Mouse (Mus musculus): ENCODE results near the gene Gm2832. TPM values are rescaled to one million over a fixed set of nuclear protein-coding genes. Genes with fewer than 3 reads are reported as not detected.
"Not testable (repeated sequence)": the region's sequence is repeated elsewhere in the genome, so short reads cannot be mapped to it uniquely, and the experiment has no call there.

Gm2832 gene
- 0.07 and 0.11 TPM in 2 replicates for polyA plus RNA-seq (2015; fragmentation: Nextera tagmentation; extraction: Ambion mirVana)

- not testable (repeated sequence) for H3K27me3 ChIP-seq (replicated peaks; ENCODE audit: insufficient read depth, low read length); H3K4me2 ChIP-seq (replicated peaks; ENCODE audit: low read depth, low read length); ATAC-seq; H3K4me3 ChIP-seq (ENCODE audit: low read depth, low read length); H3K9me3 ChIP-seq (ENCODE audit: low read length); DNase-seq (ENCODE audit: low spot score); H3K36me3 ChIP-seq (ENCODE audit: insufficient read depth, low read length); H3K4me1 ChIP-seq (ENCODE audit: insufficient read depth, low read depth, low read length); H3K27ac ChIP-seq (ENCODE audit: low read length); H3K9ac ChIP-seq (replicated peaks; ENCODE audit: low read depth)
- 94% methylated on average over 2 of the region's 3 CpGs for WGBS
These were observed at the start of gene Gm2832 for GRCm38 (mm10) chr14:41278505-41278904. Gene Gm2832 (plus strand): TSS chr14:41278805.

DNA sequence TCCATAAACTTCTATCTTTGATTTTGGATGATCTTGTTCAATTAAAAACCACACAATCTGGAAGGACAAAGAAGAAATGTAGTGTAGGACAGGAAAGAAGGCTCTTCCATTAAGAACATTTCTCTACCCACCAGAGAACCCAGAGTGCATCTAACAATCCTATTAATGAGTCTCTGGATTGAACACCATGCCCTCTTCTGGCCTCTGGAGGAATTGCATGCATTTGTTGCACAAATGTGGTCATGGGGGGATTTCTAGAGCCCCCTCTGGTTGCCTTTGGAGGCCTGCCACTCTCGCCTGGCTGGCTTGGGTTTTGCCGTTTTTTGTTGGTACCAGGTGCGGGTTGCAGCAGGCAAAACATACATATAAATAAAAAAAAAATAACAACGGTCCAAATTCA, 15.3 kb upstream of the Gm2832 start:
- H3K9ac ChIP-seq (replicated peaks; ENCODE audit: low read depth); ATAC-seq; H3K36me3 ChIP-seq (ENCODE audit: insufficient read depth, low read length); H3K4me2 ChIP-seq (replicated peaks; ENCODE audit: low read depth, low read length); H3K4me1 ChIP-seq (ENCODE audit: insufficient read depth, low read depth, low read length); H3K4me3 ChIP-seq (ENCODE audit: low read depth, low read length); H3K27ac ChIP-seq (ENCODE audit: low read length); H3K27me3 ChIP-seq (replicated peaks; ENCODE audit: insufficient read depth, low read length); H3K9me3 ChIP-seq (ENCODE audit: low read length); DNase-seq (ENCODE audit: low spot score): not testable (repeated sequence)
- peak; percentile 29 for TF ChIP-seq CTCF (IDR thresholded peaks at IDR 0.05)
- WGBS = 20% methylated on average over 3 of the region's 4 CpGs

GRCm38 (mm10) chr14:41263853-41264755, 14.5 kb upstream of the Gm2832 start:
- H3K27ac ChIP-seq (ENCODE audit: low read length); H3K4me2 ChIP-seq (replicated peaks; ENCODE audit: low read depth, low read length); H3K9ac ChIP-seq (replicated peaks; ENCODE audit: low read depth); H3K36me3 ChIP-seq (ENCODE audit: insufficient read depth, low read length); H3K9me3 ChIP-seq (ENCODE audit: low read length); H3K27me3 ChIP-seq (replicated peaks; ENCODE audit: insufficient read depth, low read length); H3K4me3 ChIP-seq (ENCODE audit: low read depth, low read length); H3K4me1 ChIP-seq (ENCODE audit: insufficient read depth, low read depth, low read length): not testable (repeated sequence)
- WGBS = 7% methylated on average over 18 of the region's 29 CpGs
- DNase-seq (ENCODE audit: low spot score) (peak; percentile 3), ATAC-seq (peak; percentile 14; the same call in 1 of the 2 replicates)

DNA sequence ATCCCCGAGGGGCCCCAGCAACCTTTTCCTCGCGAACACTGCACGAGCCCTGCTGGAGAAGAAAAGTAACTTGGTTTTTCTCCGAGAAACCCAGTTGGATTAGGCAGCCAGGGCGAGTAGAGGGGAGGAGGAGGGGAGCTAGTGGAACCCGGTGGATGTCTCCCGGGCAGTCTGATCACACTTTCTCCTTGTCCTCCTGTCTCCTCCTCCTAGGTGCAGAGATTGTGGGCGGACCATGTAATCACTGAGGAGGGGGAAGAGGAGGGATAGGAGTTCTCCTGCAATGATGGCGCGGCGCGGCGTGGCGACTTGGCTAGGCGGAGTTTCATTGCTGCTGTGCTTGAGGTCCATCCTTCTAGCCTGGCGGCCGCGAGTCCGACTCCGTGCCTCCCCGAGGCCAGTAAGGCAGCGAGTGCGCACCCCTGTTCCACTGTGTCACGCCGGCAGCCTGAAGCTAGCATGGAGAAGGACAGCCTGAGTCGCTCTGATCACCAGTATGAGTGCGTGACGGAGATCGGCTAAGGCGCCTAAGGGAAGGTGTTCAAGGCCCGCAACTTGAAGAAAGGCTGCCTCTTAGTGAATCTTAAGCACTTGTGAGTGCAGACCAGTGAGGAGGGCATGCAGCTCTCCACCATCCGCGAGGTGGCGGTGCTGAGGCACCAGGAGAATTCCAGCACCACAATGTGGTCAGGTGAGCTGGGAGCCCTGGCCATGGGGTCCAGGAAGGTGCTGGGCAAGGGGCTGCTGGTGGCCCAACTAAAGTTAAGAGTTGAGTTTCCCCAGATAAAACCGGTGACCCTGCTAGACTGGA, 13.6 kb upstream of the Gm2832 start:
- not testable (repeated sequence) for H3K27me3 ChIP-seq (replicated peaks; ENCODE audit: insufficient read depth, low read length); H3K4me2 ChIP-seq (replicated peaks; ENCODE audit: low read depth, low read length); H3K4me3 ChIP-seq (ENCODE audit: low read depth, low read length); H3K27ac ChIP-seq (ENCODE audit: low read length); H3K9me3 ChIP-seq (ENCODE audit: low read length); H3K4me1 ChIP-seq (ENCODE audit: insufficient read depth, low read depth, low read length); H3K9ac ChIP-seq (replicated peaks; ENCODE audit: low read depth); H3K36me3 ChIP-seq (ENCODE audit: insufficient read depth, low read length)
- peak; percentile 5 for DNase-seq (ENCODE audit: low spot score)
- WGBS = under 1% methylated on average over 18 of the region's 36 CpGs
- TF ChIP-seq CTCF (IDR thresholded peaks at IDR 0.05) = peak; percentile 48
- ATAC-seq = peak; percentile 48

- not testable (repeated sequence) for H3K9me3 ChIP-seq (ENCODE audit: low read length); H3K4me3 ChIP-seq (ENCODE audit: low read depth, low read length); H3K9ac ChIP-seq (replicated peaks; ENCODE audit: low read depth); H3K27ac ChIP-seq (ENCODE audit: low read length); H3K4me2 ChIP-seq (replicated peaks; ENCODE audit: low read depth, low read length); H3K27me3 ChIP-seq (replicated peaks; ENCODE audit: insufficient read depth, low read length); H3K36me3 ChIP-seq (ENCODE audit: insufficient read depth, low read length); H3K4me1 ChIP-seq (ENCODE audit: insufficient read depth, low read depth, low read length); ATAC-seq; DNase-seq (ENCODE audit: low spot score)
- WGBS = 25% methylated on average over 1 of the region's 1 CpGs
These were observed 7.4 kb downstream of the Gm2832 start for GRCm38 (mm10) chr14:41285965-41286364.

Other genes with a start within 250 kb of the Gm2832 start
- 1.7 and 3.1 TPM in 2 replicates for gene Dydc2, start 209.6 kb upstream of the Gm2832 start, polyA plus RNA-seq (2015; fragmentation: Nextera tagmentation; extraction: Ambion mirVana)
- gene Dydc1, start 205.9 kb upstream of the Gm2832 start, polyA plus RNA-seq (2015; fragmentation: Nextera tagmentation; extraction: Ambion mirVana) = 0.30 and 0.40 TPM in 2 replicates
- gene Mat1a, start 173.8 kb upstream of the Gm2832 start, polyA plus RNA-seq (2015; fragmentation: Nextera tagmentation; extraction: Ambion mirVana) = 2.5 and 3.1 TPM in 2 replicates
- gene Sftpa1, start 147.0 kb upstream of the Gm2832 start, polyA plus RNA-seq (2015; fragmentation: Nextera tagmentation; extraction: Ambion mirVana) = 4,795 and 4,929 TPM in 2 replicates
- 0.76 and 1.3 TPM in 2 replicates for gene Mbl1, start 127.3 kb upstream of the Gm2832 start, polyA plus RNA-seq (2015; fragmentation: Nextera tagmentation; extraction: Ambion mirVana)
- 1,484 and 1,674 TPM in 2 replicates for gene Sftpd, start 93.7 kb upstream of the Gm2832 start, polyA plus RNA-seq (2015; fragmentation: Nextera tagmentation; extraction: Ambion mirVana)
- not detected in 2 replicates for gene Gm5798, start 69.8 kb downstream of the Gm2832 start, polyA plus RNA-seq (2015; fragmentation: Nextera tagmentation; extraction: Ambion mirVana)
- not detected in 2 replicates for gene Gm7945, start 107.6 kb downstream of the Gm2832 start, polyA plus RNA-seq (2015; fragmentation: Nextera tagmentation; extraction: Ambion mirVana)
- gene Gm6482, start 129.5 kb downstream of the Gm2832 start, polyA plus RNA-seq (2015; fragmentation: Nextera tagmentation; extraction: Ambion mirVana) = not detected in 2 replicates
- gene Gm7954, start 174.7 kb downstream of the Gm2832 start, polyA plus RNA-seq (2015; fragmentation: Nextera tagmentation; extraction: Ambion mirVana) = not detected in 2 replicates
- gene Gm3486, start 210.7 kb downstream of the Gm2832 start, polyA plus RNA-seq (2015; fragmentation: Nextera tagmentation; extraction: Ambion mirVana) = not detected in 2 replicates